Mouse (Mus musculus): ENCODE data around the gene Tmem40. TPM values are rescaled to one million over a fixed set of nuclear protein-coding genes. Genes with fewer than 3 reads are reported as not detected.
A peak's percentile ranks its signal among the peaks of the same experiment; 100 is the strongest.

The Tmem40 gene
- polyA plus RNA-seq, 1 experiment from 2014 or later, result 3.3 TPM

GRCm38 (mm10) chr6:115801811-115802210 lies 39.6 kb upstream of the Tmem40 start:
- Histone ChIP-seq H3K36me3 (ENCODE audit: control insufficient read depth, insufficient read depth, low read length) (peaks cover 88% of the 10 kb centered on the region), H3K4me3 (ENCODE audit: low read depth, low read length) (no peak overlapping the region), H3K9me3 (ENCODE audit: control insufficient read depth, low read depth, low read length) (no peaks in the 10 kb centered on the region), H3K27ac (ENCODE audit: low read length) (no peak overlapping the region), H3K4me2 (replicated peaks; ENCODE audit: low read depth, low read length) (no peak overlapping the region), H3K27me3 (ENCODE audit: control insufficient read depth, insufficient read depth, low read length) (no peaks in the 10 kb centered on the region), H3K9ac (replicated peaks; ENCODE audit: low read depth, low read length) (no peak overlapping the region), H3K4me1 (ENCODE audit: control insufficient read depth, insufficient read depth, low read length) (peaks cover 9% of the 10 kb centered on the region)
- 94% methylated on average over 3 of the region's 3 CpGs for WGBS
- no peak for ATAC-seq (ENCODE audit: insufficient number of reproducible peaks, insufficient read depth, low FRiP score, low read depth)

- no peaks in the 10 kb centered on the region for H3K4me1 ChIP-seq (ENCODE audit: control insufficient read depth, insufficient read depth, low read length)
- no peak overlapping the region for H3K9ac ChIP-seq (replicated peaks; ENCODE audit: low read depth, low read length)
- no peak for ATAC-seq (ENCODE audit: insufficient number of reproducible peaks, insufficient read depth, low FRiP score, low read depth)
- H3K36me3 ChIP-seq (ENCODE audit: control insufficient read depth, insufficient read depth, low read length), result peaks cover 89% of the 10 kb centered on the region
- H3K27me3 ChIP-seq (ENCODE audit: control insufficient read depth, insufficient read depth, low read length), result no peaks in the 10 kb centered on the region
- H3K27ac ChIP-seq (ENCODE audit: low read length), result no peak overlapping the region
- H3K4me3 ChIP-seq (ENCODE audit: low read depth, low read length), result no peak overlapping the region
- no peak overlapping the region for H3K4me2 ChIP-seq (replicated peaks; ENCODE audit: low read depth, low read length)
- WGBS, result 88% methylated on average over 21 of the region's 21 CpGs
- H3K9me3 ChIP-seq (ENCODE audit: control insufficient read depth, low read depth, low read length), result no peaks in the 10 kb centered on the region
Observed at GRCm38 (mm10) chr6:115792691-115793215, 30.5 kb upstream of the Tmem40 start.

GRCm38 (mm10) chr6:115791842-115792686 lies 29.9 kb upstream of the Tmem40 start:
- 80% methylated on average over 34 of the region's 34 CpGs for WGBS
- Histone ChIP-seq H3K27me3 (ENCODE audit: control insufficient read depth, insufficient read depth, low read length) (no peaks in the 10 kb centered on the region), H3K36me3 (ENCODE audit: control insufficient read depth, insufficient read depth, low read length) (peaks cover 88% of the 10 kb centered on the region), H3K4me1 (ENCODE audit: control insufficient read depth, insufficient read depth, low read length) (no peaks in the 10 kb centered on the region), H3K4me2 (replicated peaks; ENCODE audit: low read depth, low read length) (no peak overlapping the region), H3K27ac (ENCODE audit: low read length) (no peak overlapping the region), H3K9me3 (ENCODE audit: control insufficient read depth, low read depth, low read length) (no peaks in the 10 kb centered on the region), H3K9ac (replicated peaks; ENCODE audit: low read depth, low read length) (no peak overlapping the region), H3K4me3 (ENCODE audit: low read depth, low read length) (no peak overlapping the region)
- ATAC-seq (ENCODE audit: insufficient number of reproducible peaks, insufficient read depth, low FRiP score, low read depth), result peak; percentile 23; the same call in 1 of the 2 replicates

GRCm38 (mm10) chr6:115791016-115791415 lies 28.8 kb upstream of the Tmem40 start:
- Histone ChIP-seq H3K4me2 (replicated peaks; ENCODE audit: low read depth, low read length) (no peak overlapping the region), H3K4me3 (ENCODE audit: low read depth, low read length) (no peak overlapping the region), H3K9me3 (ENCODE audit: control insufficient read depth, low read depth, low read length) (no peaks in the 10 kb centered on the region), H3K36me3 (ENCODE audit: control insufficient read depth, insufficient read depth, low read length) (peaks cover 88% of the 10 kb centered on the region), H3K4me1 (ENCODE audit: control insufficient read depth, insufficient read depth, low read length) (no peaks in the 10 kb centered on the region), H3K9ac (replicated peaks; ENCODE audit: low read depth, low read length) (no peak overlapping the region), H3K27ac (ENCODE audit: low read length) (no peak overlapping the region), H3K27me3 (ENCODE audit: control insufficient read depth, insufficient read depth, low read length) (no peaks in the 10 kb centered on the region)
- no peak for ATAC-seq (ENCODE audit: insufficient number of reproducible peaks, insufficient read depth, low FRiP score, low read depth)
- 84% methylated on average over 10 of the region's 10 CpGs for WGBS

GRCm38 (mm10) chr6:115782781-115783180 lies 20.6 kb upstream of the Tmem40 start:
- 86% methylated on average over 3 of the region's 3 CpGs for WGBS
- Histone ChIP-seq H3K4me1 (ENCODE audit: control insufficient read depth, insufficient read depth, low read length) (no peaks in the 10 kb centered on the region), H3K9me3 (ENCODE audit: control insufficient read depth, low read depth, low read length) (no peaks in the 10 kb centered on the region), H3K36me3 (ENCODE audit: control insufficient read depth, insufficient read depth, low read length) (peaks cover 83% of the 10 kb centered on the region), H3K9ac (replicated peaks; ENCODE audit: low read depth, low read length) (no peak overlapping the region), H3K4me2 (replicated peaks; ENCODE audit: low read depth, low read length) (no peak overlapping the region), H3K27ac (ENCODE audit: low read length) (no peak overlapping the region), H3K27me3 (ENCODE audit: control insufficient read depth, insufficient read depth, low read length) (no peaks in the 10 kb centered on the region), H3K4me3 (ENCODE audit: low read depth, low read length) (no peak overlapping the region)
- ATAC-seq (ENCODE audit: insufficient number of reproducible peaks, insufficient read depth, low FRiP score, low read depth), result no peak

- peaks cover 22% of the 10 kb centered on the region for H3K36me3 ChIP-seq (ENCODE audit: control insufficient read depth, insufficient read depth, low read length)
- no peaks in the 10 kb centered on the region for H3K27me3 ChIP-seq (ENCODE audit: control insufficient read depth, insufficient read depth, low read length)
- ATAC-seq (ENCODE audit: insufficient number of reproducible peaks, insufficient read depth, low FRiP score, low read depth), result no peak
- peaks cover 16% of the 10 kb centered on the region for H3K4me1 ChIP-seq (ENCODE audit: control insufficient read depth, insufficient read depth, low read length)
- no peak overlapping the region for H3K27ac ChIP-seq (ENCODE audit: low read length)
- H3K9ac ChIP-seq (replicated peaks; ENCODE audit: low read depth, low read length), result no peak overlapping the region
- H3K9me3 ChIP-seq (ENCODE audit: control insufficient read depth, low read depth, low read length), result no peaks in the 10 kb centered on the region
- peak overlapping the region; percentile 69 for H3K4me3 ChIP-seq (ENCODE audit: low read depth, low read length)
- 18% methylated on average over 9 of the region's 9 CpGs for WGBS
- H3K4me2 ChIP-seq (replicated peaks; ENCODE audit: low read depth, low read length), result peak overlapping the region; percentile 88
Observed at GRCm38 (mm10) chr6:115776363-115776762, 14.2 kb upstream of the Tmem40 start.

GRCm38 (mm10) chr6:115775838-115776237 lies 13.6 kb upstream of the Tmem40 start:
- ATAC-seq (ENCODE audit: insufficient number of reproducible peaks, insufficient read depth, low FRiP score, low read depth), result no peak

GRCm38 (mm10) chr6:115774501-115774921 lies 12.3 kb upstream of the Tmem40 start, which contains the start of gene Cand2:
Gene Cand2 (plus strand): TSS chr6:115774538.
- peak within 1 kb of the TSS; percentile 88 for H3K4me2 ChIP-seq (replicated peaks; ENCODE audit: low read depth, low read length)
- H3K27ac ChIP-seq (ENCODE audit: low read length), result peak within 1 kb of the TSS; percentile 58
- peak within 1 kb of the TSS; percentile 69 for H3K4me3 ChIP-seq (ENCODE audit: low read depth, low read length)
- H3K9me3 ChIP-seq (ENCODE audit: control insufficient read depth, low read depth, low read length), result no peaks in the 10 kb centered on the region
- under 1% methylated on average over 15 of the region's 28 CpGs for WGBS
- peaks cover 5% of the 10 kb centered on the region; the same call in 1 of the 2 replicates for H3K36me3 ChIP-seq (ENCODE audit: control insufficient read depth, insufficient read depth, low read length)
- peak; percentile 84 for ATAC-seq (ENCODE audit: insufficient number of reproducible peaks, insufficient read depth, low FRiP score, low read depth)
- H3K27me3 ChIP-seq (ENCODE audit: control insufficient read depth, insufficient read depth, low read length), result no peaks in the 10 kb centered on the region
- peaks cover 16% of the 10 kb centered on the region for H3K4me1 ChIP-seq (ENCODE audit: control insufficient read depth, insufficient read depth, low read length)
- H3K9ac ChIP-seq (replicated peaks; ENCODE audit: low read depth, low read length), result peak within 1 kb of the TSS; percentile 65

More at GRCm38 (mm10) chr6:115775838-115776237, 13.6 kb upstream of the Tmem40 start:
- no peaks in the 10 kb centered on the region for H3K9me3 ChIP-seq (ENCODE audit: control insufficient read depth, low read depth, low read length)
- H3K36me3 ChIP-seq (ENCODE audit: control insufficient read depth, insufficient read depth, low read length), result peaks cover 17% of the 10 kb centered on the region
- peaks cover 16% of the 10 kb centered on the region for H3K4me1 ChIP-seq (ENCODE audit: control insufficient read depth, insufficient read depth, low read length)
- H3K9ac ChIP-seq (replicated peaks; ENCODE audit: low read depth, low read length), result peak overlapping the region; percentile 65
- H3K27me3 ChIP-seq (ENCODE audit: control insufficient read depth, insufficient read depth, low read length), result no peaks in the 10 kb centered on the region
- H3K4me2 ChIP-seq (replicated peaks; ENCODE audit: low read depth, low read length), result peak overlapping the region; percentile 88
- peak overlapping the region; percentile 58; the same call in 1 of the 2 replicates for H3K27ac ChIP-seq (ENCODE audit: low read length)
- H3K4me3 ChIP-seq (ENCODE audit: low read depth, low read length), result peak overlapping the region; percentile 69
- WGBS, result 35% methylated on average over 3 of the region's 3 CpGs
